Mouse (Mus musculus) heart, adult 11 months (tissue): ENCODE data around the gene Ccdc13.

ENCODE experiments used
- DNase-seq: peaks from one replicate; pipeline ENCODE4 v3.0.0; 2022

Gene Ccdc13

GRCm38 (mm10) chr9:121759091-121760081 is 79.9 kb downstream of the Ccdc13 start, which contains the start of gene Zfp651:
Gene Zfp651 (plus strand): TSS chr9:121759330.
- DNase-seq, result peak; percentile 97

GRCm38 (mm10) chr9:121757835-121758814 is 81.1 kb downstream of the Ccdc13 start:
- peak; percentile 95 for DNase-seq

GRCm38 (mm10) chr9:121757432-121757831 is 81.8 kb downstream of the Ccdc13 start:
- DNase-seq, result peak; percentile 89

- peak; percentile 83 for DNase-seq
Observed at GRCm38 (mm10) chr9:121756785-121757184, 82.5 kb downstream of the Ccdc13 start.

GRCm38 (mm10) chr9:121754624-121755023 is 84.6 kb downstream of the Ccdc13 start:
- DNase-seq, result peak; percentile 87

- DNase-seq, result no peak
Observed at GRCm38 (mm10) chr9:121752774-121753173, 86.5 kb downstream of the Ccdc13 start.
